Mouse (Mus musculus) c-Kit-positive CD71-positive TER-119-negative erythroid progenitor cells, embryonic 14.5 days (primary cell): ENCODE measurements around the gene Rnf227.

Source experiments
- DNase-seq: peaks from one replicate; pipeline ENCODE4 v3.0.0-alpha.2; 2013; ENCODE audit warnings: low read depth

Gene Rnf227

DNA sequence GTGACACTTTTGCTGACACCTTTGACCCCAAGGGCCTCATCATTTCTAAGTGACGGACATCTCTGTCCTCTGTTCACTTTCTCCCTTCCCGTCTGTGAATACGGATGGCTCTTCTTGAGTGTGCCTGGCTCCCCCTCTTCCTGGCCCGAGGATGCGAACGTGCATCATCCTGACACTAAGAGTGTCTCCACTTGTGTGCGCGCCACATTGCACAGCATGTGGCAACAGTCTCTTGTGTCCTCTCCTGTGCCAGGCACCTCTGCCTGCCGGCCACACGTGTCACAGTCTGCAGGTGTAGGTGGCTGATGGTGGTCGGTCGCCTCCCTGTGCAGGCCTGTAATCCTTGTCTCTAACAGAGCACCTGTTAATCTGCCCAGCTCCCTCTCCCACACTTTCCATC, 31.3 kb downstream of the Rnf227 start:
- DNase-seq, result no peak

DNA sequence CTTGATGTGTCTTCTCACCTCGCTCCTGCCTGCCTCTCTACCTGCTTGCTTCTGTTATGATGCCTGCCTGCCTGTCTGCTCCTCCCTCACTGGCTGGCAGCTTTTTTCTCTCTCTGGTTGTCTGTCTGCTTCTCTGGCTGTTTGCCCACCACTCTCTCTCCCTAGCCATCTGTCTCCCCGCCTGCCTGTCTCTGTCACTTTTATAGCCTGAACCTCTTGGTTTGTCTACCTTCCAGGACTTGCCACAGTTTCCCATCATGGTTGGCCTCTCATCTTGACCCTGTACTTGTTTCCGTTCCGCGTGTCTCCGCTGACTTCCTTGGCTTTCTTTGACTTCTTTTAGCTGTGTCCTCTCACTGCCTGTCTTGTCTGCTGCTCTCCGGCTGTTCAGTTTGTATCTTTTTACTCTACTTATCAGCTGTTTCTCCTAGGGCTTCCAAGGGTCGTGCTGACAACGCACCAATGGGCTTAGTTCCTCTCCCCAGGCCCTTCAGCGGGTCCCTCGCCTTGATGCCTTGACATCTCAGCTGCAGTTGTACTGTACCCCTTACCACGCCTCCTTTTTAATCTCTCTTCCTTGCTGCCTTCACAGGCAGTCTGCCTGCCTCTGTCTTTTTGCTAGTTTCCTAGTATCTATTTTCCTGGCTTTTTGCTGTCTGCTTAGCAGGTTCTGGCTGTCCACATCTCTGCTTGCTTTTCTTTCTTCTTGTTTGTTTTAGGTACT, 32.0 kb downstream of the Rnf227 start:
- DNase-seq, result no peak

DNA sequence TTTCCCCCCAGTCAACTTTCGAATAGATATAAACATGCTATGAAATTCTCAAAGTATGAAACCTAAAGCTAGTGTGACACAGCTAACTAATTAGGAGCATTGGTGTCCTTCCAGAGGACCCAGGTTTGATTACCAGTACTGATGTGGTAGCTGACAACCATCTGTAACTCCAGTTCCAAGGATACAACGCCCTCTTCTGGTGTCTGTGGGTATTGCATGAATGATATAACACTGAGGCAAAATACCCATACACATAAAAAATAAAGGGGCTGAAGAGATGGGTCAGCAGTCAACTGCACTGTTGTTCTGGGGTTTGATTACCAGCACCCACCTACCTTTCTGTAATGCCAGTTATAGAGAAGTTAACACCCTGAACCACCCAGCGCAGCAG, 32.5 kb downstream of the Rnf227 start:
- no peak for DNase-seq

DNA sequence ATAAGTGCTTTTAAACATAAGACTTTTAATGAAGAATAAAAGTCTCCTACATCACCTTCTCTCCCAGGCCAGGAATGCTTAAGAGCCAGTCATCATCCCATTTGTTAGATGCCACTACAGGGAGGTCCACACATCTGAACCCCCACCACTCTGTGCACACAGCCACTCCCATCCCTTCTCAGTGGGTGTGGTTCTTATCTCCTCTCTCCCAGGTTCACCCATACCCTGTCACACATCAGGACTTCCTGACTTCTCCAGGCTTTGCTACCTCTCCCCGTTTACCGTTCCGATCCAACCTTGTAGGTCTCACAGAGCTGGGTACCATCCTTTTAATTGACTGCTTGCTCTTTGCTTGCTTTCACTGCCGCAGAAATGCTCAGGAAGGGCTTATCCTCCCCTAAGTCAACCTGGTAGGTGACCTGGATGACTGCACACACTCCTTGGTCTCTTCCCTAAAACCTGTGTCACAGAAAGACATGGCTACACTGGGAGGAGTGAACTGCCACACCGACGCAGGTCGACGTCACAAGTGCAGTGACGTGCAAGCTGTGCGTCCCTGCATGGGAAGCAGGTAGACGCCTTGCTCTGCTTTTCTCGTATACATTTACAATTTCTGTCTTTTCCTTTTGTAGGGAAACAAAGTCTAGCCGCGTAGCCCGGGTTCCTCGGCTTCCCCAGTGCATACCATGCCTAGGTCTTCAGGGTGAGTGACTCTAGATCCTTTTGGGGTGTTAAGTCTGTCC, 33.1 kb downstream of the Rnf227 start:
- no peak for DNase-seq

DNA sequence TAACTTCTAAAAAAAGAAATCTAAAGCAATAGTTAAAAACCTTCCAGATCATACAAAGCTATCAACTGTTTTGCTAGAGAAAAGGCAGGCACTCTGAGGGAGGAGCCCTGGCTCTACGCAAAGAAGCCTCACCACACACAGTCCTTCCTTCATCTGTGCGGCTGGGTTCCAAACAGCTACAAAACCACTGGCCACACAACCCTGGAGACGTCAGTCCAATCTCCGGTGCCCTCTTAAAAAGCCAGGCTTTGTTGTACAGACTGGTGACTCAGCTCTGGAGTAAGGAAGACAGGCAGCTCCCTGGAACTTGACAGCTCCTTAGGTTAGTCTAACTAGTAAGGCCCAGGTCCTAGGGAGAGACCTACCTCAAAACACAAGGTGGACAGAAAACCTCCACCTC, 35.4 kb downstream of the Rnf227 start:
- DNase-seq, result no peak

DNA sequence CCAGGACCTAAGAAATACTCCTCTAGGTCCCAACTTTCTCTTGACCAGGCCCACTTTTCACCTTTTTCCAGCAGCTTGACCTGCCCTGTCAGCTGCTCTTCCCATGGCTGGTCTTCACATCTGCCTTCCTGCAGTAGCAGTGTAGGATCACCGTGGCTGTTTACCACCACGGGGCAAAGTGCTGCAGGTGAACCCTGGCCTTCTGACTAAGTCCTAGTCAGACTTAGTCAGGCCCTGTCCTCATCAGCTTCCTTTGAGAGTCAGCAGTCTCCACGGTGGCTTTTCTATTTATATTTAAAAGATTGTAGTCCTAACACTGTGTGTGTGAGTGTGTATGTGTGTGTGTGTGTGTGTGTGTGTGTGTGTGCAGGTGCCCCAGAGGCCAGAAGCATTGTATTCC, 37.5 kb downstream of the Rnf227 start:
- no peak for DNase-seq

DNA sequence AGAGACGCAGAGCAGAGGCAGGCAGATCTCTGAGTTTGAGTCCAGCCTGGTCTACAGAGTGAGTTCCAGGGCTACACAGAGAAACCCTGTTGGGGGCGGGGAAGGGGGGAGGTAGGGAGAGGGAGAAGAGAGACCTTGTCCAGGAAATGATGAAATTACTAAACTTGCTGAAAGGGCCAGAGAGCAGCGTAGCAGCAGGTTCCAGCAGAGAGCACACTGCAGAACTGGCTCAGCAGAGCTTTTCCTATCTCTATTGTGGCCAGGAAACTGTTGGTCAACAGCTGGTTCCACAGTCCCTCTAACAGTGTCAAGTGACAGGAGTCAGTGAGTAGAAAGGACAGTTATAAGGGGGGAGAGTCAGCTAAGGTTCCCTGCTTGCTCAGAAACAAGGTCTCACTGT, 39.3 kb downstream of the Rnf227 start:
- DNase-seq, result no peak

DNA sequence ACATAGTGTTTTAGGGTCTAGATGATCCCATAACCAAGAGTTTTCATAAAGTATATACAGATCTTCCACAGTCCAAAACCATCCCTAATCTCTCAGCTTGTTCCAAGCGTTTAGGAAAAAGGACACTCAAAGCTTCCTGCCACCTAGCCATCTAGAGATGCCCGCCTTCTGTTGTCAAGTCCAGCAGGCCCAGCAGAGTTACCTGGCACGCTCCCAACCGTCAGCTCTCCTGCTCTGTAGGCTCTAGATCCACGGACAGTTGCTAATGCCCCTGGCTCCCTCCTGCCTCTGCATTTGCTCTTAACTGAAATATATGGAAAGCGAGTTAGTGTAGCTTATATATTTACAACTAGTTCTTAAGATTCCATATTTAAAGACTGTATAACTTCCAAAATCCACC, 41.1 kb downstream of the Rnf227 start:
- DNase-seq, result no peak

DNA sequence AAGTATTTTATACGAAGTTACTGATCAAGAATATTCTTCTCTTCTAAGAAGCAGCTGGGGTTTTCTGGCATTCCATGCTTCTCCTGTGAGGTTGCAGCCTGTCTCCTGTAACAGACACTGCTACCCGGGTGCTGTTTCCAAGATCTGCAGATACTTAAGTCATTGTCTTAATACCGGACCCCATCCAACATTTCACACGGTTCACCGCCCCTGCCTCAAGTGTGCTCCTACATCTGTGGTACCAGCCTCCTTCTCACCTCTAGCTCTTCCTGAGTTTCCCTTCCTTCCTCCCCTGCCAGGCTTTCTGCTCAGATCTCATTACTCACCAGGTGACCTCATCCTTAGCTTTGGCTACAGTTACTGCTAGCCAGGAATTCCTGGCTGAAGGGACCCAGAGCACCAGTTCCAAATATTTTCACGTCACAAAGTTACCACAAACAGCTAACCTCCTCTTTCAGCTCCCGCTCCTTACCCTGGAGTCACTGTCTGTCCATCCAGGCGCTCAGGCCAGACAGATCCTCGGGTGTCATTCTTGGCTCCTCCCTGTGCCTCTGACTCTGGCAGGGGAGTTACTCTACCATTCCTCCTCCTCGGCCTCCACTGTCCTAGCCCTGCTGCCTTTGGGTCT, 42.3 kb downstream of the Rnf227 start:
- DNase-seq, result no peak

DNA sequence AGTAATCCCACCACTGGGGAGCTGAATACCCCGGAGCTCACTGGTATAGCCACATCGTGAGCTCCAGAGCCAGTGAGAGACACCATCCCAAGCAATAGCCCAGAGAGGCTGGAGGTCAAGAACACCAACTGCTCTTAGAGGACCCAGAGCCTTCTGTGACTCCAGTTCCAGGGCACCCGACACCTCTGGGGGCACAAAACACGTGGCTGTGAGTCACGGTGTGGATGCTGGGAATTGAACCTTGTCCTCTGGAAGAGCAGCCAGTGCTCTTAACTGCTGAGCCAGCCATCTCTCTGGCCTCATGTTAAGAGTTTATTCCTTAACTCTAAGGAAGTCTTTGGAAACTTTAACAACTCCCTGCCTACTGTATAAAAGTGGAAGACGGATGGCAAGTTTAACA, 44.7 kb downstream of the Rnf227 start:
- DNase-seq, result no peak

DNA sequence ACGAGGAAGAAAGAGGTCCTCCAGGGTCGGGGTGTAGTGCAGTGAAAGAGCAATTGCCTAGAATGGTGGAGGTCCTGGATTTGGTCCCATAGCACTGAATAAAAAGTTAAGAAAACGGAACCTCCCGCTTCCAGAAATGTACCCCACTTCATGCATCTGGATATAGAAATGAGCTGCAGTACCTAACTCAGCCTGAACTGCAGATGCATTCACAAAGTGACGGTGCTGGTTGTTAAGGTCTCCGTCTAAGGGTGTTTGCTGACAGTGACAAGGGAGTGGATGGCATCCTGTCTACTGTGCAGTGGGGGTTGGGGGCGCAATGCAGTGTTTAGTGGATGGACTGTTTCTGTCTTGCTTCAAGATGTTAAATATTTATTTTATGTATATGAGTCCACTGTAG, 46.5 kb downstream of the Rnf227 start:
- no peak for DNase-seq

DNA sequence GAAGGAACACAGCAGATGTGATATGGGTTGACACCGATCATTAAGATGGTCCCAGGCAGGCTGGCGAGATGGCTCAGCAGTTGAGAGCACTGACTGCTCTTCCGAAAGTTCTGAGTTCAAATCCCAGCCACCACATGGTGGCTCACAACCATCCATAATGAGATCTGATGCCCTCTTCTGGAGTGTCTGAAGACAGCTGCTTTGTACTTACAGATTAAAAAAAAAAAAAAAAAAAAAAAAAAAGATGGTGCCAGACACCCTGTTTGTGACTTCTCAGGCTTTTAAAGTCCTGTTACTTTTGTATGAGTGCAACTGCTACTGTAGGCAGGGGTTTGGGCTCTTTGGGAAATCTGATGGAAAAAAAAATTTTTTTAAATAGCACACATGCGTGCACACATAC, 48.4 kb downstream of the Rnf227 start:
- DNase-seq, result no peak

DNA sequence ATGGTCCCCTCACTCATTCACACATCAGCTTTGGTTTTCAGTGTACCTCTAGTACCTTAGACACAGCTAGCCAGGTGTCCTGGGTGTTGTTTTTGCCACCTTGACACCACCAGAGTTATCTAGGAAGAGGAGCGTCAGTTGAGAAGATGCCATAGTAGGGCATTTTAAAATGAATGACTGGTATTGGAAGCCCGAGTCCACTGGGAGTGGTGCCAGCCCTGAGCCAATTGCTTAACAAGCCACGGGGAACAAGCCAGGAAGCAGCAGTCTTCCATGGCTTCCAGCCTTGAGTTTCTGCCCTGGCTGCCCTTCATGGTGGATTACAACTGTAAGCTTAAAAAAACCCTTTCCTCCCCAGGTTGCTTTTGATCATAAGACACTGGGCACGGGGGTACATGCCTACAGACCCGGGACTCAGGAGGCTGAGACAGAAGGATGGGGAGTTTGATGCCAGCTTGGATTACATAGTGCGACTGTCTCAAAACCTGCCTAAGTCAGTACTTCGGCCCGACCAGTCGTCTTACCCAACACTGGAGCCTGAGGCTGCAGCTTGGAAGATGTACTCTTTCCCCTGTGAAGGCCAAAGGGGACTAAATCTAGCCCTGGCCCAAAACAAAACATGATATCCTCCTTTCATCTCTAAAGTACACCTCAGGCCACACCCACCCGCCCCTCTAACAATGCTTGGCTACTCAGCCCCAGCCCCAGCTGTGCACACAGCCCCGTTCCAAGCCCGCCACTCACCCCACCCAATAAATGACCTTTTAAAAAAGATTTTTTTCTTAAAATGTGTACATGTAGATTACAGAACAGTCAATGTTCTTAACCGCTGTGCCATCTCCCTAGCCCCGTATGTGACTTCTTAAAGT, 49.5 kb downstream of the Rnf227 start:
- DNase-seq, result no peak

DNA sequence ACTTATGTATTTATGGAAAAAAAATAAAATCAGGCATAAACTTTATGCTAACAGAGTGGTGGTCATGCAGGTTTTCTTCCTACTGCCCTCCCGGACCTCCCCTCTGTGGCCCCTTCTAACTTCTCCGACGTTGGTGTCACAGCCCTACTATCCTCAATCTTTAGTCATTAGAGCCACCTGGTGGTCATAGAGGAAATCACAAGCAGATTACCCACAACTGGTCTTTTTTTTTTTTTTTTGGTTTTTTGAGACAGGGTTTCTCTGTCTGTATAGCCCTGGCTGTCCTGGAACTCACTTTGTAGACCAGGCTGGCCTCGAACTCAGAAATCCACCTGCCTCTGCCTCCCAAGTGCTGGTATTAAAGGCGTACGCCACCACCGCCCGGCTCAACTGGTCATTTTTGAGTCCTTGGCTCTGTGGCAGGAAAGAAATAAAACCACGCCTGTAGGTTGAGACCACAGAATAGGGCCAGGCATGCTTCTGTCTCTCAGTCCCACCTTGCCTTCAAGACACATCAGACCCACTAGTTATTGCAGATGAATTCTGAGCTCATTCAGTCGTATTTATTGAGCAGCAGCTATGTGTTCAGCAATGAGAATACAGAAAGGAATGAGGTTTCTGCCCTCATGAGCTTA, 50.3 kb downstream of the Rnf227 start:
- no peak for DNase-seq
